Mouse (Mus musculus) intestine, postnatal 0 days (tissue): ENCODE results near the gene Lct. TPM values are rescaled to one million over a fixed set of nuclear protein-coding genes. Genes with fewer than 3 reads are reported as not detected.

Experiments
- ATAC-seq: fragments of 200-750 bp; cut with Nextera tagmentation; 2 replicates; pipeline ENCODE4 v1.8.0; 2017; ENCODE audit warnings: mild to moderate bottlenecking, moderate TSS enrichment, moderate library complexity
- H3K27ac ChIP-seq: fragments of 300-500 bp; sonication (generic); 2 replicates; pipeline ENCODE4 v1.5.1; 2014; ENCODE audit warnings: mild to moderate bottlenecking, low read depth, low read length, moderate library complexity
- H3K27me3 ChIP-seq: fragments of 300-500 bp; sonication (generic); replicated peaks from 2 replicates; pipeline ENCODE4 v1.6.1; 2014; ENCODE audit warnings: low read length, mixed read lengths; ENCODE audit not compliant: control insufficient read depth, insufficient read depth
- H3K36me3 ChIP-seq: fragments of 300-500 bp; sonication (generic); 2 replicates; pipeline ENCODE4 v1.6.1; 2014; ENCODE audit warnings: mild to moderate bottlenecking, moderate library complexity; ENCODE audit not compliant: control insufficient read depth, insufficient read depth
- H3K4me1 ChIP-seq: fragments of 300-500 bp; sonication (generic); replicated peaks from 2 replicates; pipeline ENCODE4 v1.6.1; 2014; ENCODE audit warnings: antibody characterized with exemption, low read length, mixed read lengths; ENCODE audit not compliant: control insufficient read depth, insufficient read depth
- H3K4me2 ChIP-seq: fragments of 300-500 bp; sonication (generic); replicated peaks from 2 replicates; pipeline ENCODE4 v1.6.1; 2014; ENCODE audit warnings: low read depth, mild to moderate bottlenecking, moderate library complexity
- H3K4me3 ChIP-seq: fragments of 300-500 bp; sonication (generic); 2 replicates; pipeline ENCODE4 v1.5.1; 2014; ENCODE audit warnings: low read depth, low read length
- H3K9ac ChIP-seq: fragments of 300-500 bp; sonication (generic); 2 replicates; pipeline ENCODE4 v1.6.1; 2014; ENCODE audit warnings: mild to moderate bottlenecking, low read depth, low read length
- H3K9me3 ChIP-seq: fragments of 300-500 bp; sonication (generic); 2 replicates; pipeline ENCODE4 v1.6.1; 2016; ENCODE audit warnings: mixed run types; ENCODE audit not compliant: control insufficient read depth
- CTCF ChIP-seq: sonication (generic); IDR thresholded peaks from 2 replicates; pipeline ENCODE4 v1.5.1; 2016; ENCODE audit warnings: low read depth, mild to moderate bottlenecking, control low read depth, antibody characterized with exemption, moderate library complexity
- WGBS: fragments of 180-500 bp; shearing (Covaris S2); extraction: QIAGEN DNeasy Blood & Tissue Kit; methylation state at CpG from one replicate; pipeline ENCODE4 v1.1.7; 2014; 5-methylcytosine and 5-hydroxymethylcytosine counted together
- polyA plus RNA-seq: library from polyadenylated mRNA; unstranded; fragments of >200 nt; fragmentation: Nextera tagmentation; extraction: Ambion mirVana; gene quantifications from 2 replicates; pipeline ENCODE4 v1.2.1, GENCODE M21; 2015

Gene Lct
- polyA plus RNA-seq, 1 experiment from 2014 or later, result 119 TPM

GRCm38 (mm10) chr1:128244727-128245355 lies 83.3 kb downstream of the Lct start:
- peaks cover under 1% of the 10 kb centered on the region; the same call in 1 of the 2 replicates for H3K36me3 ChIP-seq
- no peak; the same call in none of the 2 replicates for ATAC-seq
- TF ChIP-seq CTCF, result no peak
- no peaks in the 10 kb centered on the region for H3K9me3 ChIP-seq
- peak overlapping the region; percentile 68 for H3K9ac ChIP-seq
- WGBS, result 1% methylated on average over 14 of the region's 19 CpGs
- H3K4me1 ChIP-seq, result peaks cover 3% of the 10 kb centered on the region; the same call in 1 of the 2 replicates
- peak overlapping the region; percentile 96 for H3K4me2 ChIP-seq
- H3K27ac ChIP-seq, result peak overlapping the region; percentile 93
- H3K27me3 ChIP-seq, result no peaks in the 10 kb centered on the region
- peak overlapping the region; percentile 57 for H3K4me3 ChIP-seq

DNA sequence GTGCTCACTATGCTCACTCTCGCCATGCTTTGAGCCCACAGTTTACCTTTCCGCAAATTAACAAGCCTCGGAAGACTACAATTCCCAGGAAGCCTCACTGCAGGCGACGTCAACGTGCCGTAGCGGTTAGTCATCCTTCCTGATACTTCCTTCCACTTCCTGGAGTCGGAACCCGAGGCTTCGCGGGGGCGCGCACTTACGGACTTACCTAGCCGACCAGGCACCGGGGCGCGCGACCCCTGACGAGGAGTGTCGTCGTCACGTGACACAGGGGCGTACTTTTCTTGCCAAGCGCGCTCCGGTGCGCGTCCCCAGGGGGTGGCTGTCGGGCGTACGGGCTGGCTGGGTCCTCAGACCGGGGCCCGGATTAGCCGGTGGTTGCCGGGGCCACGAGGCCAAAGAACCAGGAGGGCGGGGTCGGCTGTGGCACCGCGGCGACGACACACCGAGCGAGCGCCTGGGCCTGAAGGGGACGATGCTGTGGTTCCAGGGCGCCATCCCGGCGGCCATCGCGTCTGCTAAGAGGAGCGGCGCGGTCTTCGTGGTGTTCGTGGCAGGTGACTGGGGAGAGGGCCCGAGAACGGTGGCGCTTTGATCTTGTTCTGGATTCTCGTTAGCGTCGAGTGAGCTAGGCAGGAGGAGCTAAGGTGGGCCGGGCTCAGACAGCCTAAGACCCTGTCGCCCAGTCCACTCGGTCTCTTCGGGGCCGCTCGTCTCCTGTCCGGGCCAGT lies 84.0 kb downstream of the Lct start:
- H3K4me2 ChIP-seq, result peak overlapping the region; percentile 96
- TF ChIP-seq CTCF, result no peak
- H3K27ac ChIP-seq, result peak overlapping the region; percentile 93
- ATAC-seq, result peak; percentile 96
- H3K27me3 ChIP-seq, result no peaks in the 10 kb centered on the region
- under 1% methylated on average over 70 of the region's 71 CpGs for WGBS
- no peaks in the 10 kb centered on the region for H3K9me3 ChIP-seq
- peak overlapping the region; percentile 57 for H3K4me3 ChIP-seq
- peaks cover 6% of the 10 kb centered on the region; the same call in 1 of the 2 replicates for H3K36me3 ChIP-seq
- H3K4me1 ChIP-seq, result peaks cover 3% of the 10 kb centered on the region; the same call in 1 of the 2 replicates
- peak overlapping the region; percentile 68 for H3K9ac ChIP-seq

- peak within 1 kb of the TSS; percentile 57 for H3K4me3 ChIP-seq
- 7% methylated on average over 10 of the region's 10 CpGs for WGBS
- no peaks in the 10 kb centered on the region for H3K27me3 ChIP-seq
- H3K36me3 ChIP-seq, result peaks cover 6% of the 10 kb centered on the region; the same call in 1 of the 2 replicates
- peak within 1 kb of the TSS; percentile 68 for H3K9ac ChIP-seq
- TF ChIP-seq CTCF, result no peak
- H3K27ac ChIP-seq, result peak within 1 kb of the TSS; percentile 93
- peaks cover 3% of the 10 kb centered on the region; the same call in 1 of the 2 replicates for H3K4me1 ChIP-seq
- H3K4me2 ChIP-seq, result peak within 1 kb of the TSS; percentile 96
- no peaks in the 10 kb centered on the region for H3K9me3 ChIP-seq
- ATAC-seq, result peak; percentile 2; the same call in 1 of the 2 replicates
Measured at GRCm38 (mm10) chr1:128243627-128243995, 84.5 kb downstream of the Lct start, which contains the start of gene Ubxn4. Gene Ubxn4, plus strand, starts transcription at chr1:128243964.

DNA sequence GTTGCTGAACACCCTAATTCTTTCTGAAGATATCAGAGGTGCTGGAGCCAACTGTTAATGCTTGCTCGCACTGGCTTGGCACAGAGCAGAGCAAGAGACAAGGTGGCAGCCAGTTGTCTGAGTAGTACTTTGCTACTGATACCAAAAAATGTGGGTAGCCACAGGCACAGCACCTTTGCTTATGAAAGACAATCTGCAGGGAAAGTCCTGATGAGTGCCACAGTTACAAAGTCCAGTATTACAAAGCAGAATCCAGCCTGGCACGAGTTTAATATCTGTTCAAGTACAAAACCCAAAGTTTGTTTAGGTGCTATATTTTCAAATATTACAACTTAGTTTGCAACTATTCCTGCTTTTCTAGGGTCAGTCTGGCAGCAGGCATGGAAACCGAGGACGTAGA lies 92.9 kb downstream of the Lct start:
- H3K4me3 ChIP-seq, result no peak overlapping the region
- H3K27ac ChIP-seq, result no peak overlapping the region
- no peaks in the 10 kb centered on the region for H3K4me1 ChIP-seq
- no peaks in the 10 kb centered on the region for H3K9me3 ChIP-seq
- TF ChIP-seq CTCF, result no peak
- H3K9ac ChIP-seq, result no peak overlapping the region
- H3K27me3 ChIP-seq, result no peaks in the 10 kb centered on the region
- no peak for ATAC-seq
- H3K36me3 ChIP-seq, result peaks cover 49% of the 10 kb centered on the region
- 88% methylated on average over 4 of the region's 4 CpGs for WGBS
- no peak overlapping the region for H3K4me2 ChIP-seq

Other genes starting within 250 kb of the Lct start
- gene Zranb3, start 225.3 kb downstream of the Lct start, polyA plus RNA-seq, result 1.4 and 2.2 TPM in 2 replicates
- gene R3hdm1, start 225.0 kb downstream of the Lct start, polyA plus RNA-seq, result 28.4 and 31.5 TPM in 2 replicates
- 73.9 and 74.6 TPM in 2 replicates for gene Ubxn4, start 84.4 kb downstream of the Lct start, polyA plus RNA-seq
- 56.7 and 59.6 TPM in 2 replicates for gene Mcm6, start 31.3 kb upstream of the Lct start, polyA plus RNA-seq
- gene Dars, start 89.0 kb upstream of the Lct start, polyA plus RNA-seq, result 68.0 and 69.0 TPM in 2 replicates